Mouse (Mus musculus) embryonic fibroblast, embryonic 13.5 days (primary cell): ENCODE measurements around the gene Dnah11. TPM values are rescaled to one million over a fixed set of nuclear protein-coding genes. Genes with fewer than 3 reads are reported as not detected.

Source experiments
- H3K27ac ChIP-seq: 2 replicates; pipeline ENCODE4 v1.5.1; 2012; ENCODE audit warnings: low read length, control low read depth, inconsistent platforms; ENCODE audit not compliant: insufficient read depth
- H3K4me1 ChIP-seq: 2 replicates; pipeline ENCODE4 v1.6.1; 2011; ENCODE audit warnings: low read length; ENCODE audit not compliant: control insufficient read depth, insufficient read depth
- H3K4me3 ChIP-seq: 2 replicates; pipeline ENCODE4 v1.5.1; 2011; ENCODE audit warnings: mild to moderate bottlenecking, control low read depth, low read length; ENCODE audit not compliant: insufficient read depth
- CTCF ChIP-seq: IDR thresholded peaks from 2 replicates; pipeline ENCODE4 v1.5.1; 2011; ENCODE audit warnings: mild to moderate bottlenecking, control low read depth, low read length, moderate library complexity, borderline replicate concordance; ENCODE audit not compliant: insufficient read depth
- POLR2A ChIP-seq: IDR thresholded peaks from 2 replicates; pipeline ENCODE4 v1.6.1; 2011; ENCODE audit warnings: low read depth, mild to moderate bottlenecking, control low read depth, low read length, moderate library complexity
- polyA plus RNA-seq: library from polyadenylated mRNA; stranded (reverse); fragments of >200 nt; gene quantifications from 2 replicates; pipeline ENCODE4 v1.2.4, GENCODE M21; 2011; ENCODE audit warnings: low read depth; ENCODE audit not compliant: missing spikeins, insufficient read length

Dnah11 gene
- polyA plus RNA-seq, 1 experiment: not detected

DNA sequence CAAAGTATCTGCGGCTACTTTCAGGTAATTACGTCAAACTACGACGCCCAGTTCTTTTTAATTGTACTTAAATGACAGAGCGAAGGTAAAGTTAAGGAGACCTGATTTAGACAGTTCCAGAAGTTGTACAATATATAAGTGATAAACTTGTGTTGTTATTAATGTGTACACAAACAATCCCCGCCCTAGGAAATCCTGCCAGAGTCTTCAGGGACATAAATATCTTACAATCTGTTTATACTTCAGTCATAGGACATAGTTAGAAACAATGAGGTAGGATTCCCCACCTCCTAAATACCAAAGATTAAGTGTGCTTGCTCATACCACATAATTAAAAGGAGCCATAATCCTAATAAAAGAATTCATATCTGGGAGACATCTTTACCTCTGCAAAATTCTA, 136.5 kb downstream of the Dnah11 start:
- no peak overlapping the region for H3K27ac ChIP-seq

DNA sequence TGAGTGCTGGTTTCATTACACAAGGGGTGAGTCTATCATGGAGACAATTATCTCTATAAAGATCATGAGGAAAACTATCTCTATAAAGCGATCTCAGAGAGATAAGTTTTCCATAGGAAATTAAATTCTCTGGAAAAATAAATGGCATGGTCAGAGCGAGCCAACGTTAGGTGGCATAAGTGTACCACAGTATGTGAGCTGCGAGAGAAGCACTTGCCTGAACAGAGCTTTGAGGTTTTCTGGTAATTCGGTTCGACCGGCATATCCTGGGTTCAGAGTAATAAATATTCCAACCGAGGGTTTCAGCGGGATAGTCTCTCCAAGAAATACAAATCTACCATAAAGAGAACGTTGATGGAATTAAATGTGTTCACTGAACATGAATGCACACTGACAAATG, 142.0 kb downstream of the Dnah11 start:
- H3K4me1 ChIP-seq: no peaks in the 10 kb centered on the region
- no peak overlapping the region for H3K27ac ChIP-seq
- no peak overlapping the region for H3K4me3 ChIP-seq
- TF ChIP-seq CTCF: peak; percentile 37; the same call in 1 of the 2 replicates
- TF ChIP-seq POLR2A: no peak

More for the DNA sequence above, 136.5 kb downstream of the Dnah11 start:
- Histone ChIP-seq H3K4me3 (no peak overlapping the region), H3K4me1 (no peaks in the 10 kb centered on the region)
- TF ChIP-seq CTCF: no peak

DNA sequence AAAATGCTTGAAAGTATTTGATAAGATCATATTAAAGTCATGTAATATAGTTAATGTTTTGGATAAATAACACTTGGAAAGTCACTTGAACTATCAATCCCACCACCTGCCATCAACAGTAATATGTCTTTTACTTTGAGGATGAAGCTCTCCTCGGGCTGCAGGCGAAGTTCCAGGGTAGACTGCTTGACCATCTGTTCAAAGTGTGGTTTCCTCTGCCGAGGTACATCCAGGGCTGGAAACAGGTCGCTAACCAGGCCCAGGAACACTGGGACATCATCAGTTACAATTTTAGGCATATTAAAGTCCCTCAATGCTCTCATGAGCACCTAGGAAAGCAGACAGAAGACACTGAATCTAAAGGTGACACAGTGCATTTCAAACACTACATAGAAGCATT, 153.5 kb downstream of the Dnah11 start:
- Histone ChIP-seq H3K27ac (no peak overlapping the region), H3K4me3 (no peak overlapping the region), H3K4me1 (no peaks in the 10 kb centered on the region)
- TF ChIP-seq POLR2A (no peak), CTCF (no peak)

DNA sequence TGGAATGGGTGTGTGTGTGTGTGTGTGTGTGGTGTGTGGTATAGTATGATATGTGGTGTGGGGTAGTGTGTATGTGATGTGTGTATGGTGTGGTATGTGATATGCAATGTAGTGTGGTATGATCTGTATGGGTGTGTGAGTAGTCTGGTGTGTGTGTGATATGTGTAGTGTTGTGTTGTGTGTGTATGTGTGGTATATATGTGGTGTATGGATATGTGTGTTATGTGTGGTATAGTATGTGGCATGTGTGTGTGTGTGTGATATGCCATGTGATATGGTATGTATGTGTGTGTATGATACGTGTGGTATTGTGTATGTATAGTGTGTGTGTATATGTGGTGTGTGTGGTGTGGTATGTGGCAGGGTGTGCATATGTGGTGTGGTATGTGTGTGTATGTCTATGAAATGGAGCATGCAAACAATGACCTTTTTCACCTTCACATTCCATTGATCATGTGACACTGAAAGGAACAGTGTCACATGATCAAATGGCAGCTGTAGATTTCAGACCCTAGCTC, 155.7 kb downstream of the Dnah11 start:
- 0 out of 2 replicates have a peak, but pooled peaks have one; percentile 14 for TF ChIP-seq CTCF
- TF ChIP-seq POLR2A: no peak
- Histone ChIP-seq H3K27ac (no peak overlapping the region), H3K4me1 (no peaks in the 10 kb centered on the region), H3K4me3 (no peak overlapping the region)

DNA sequence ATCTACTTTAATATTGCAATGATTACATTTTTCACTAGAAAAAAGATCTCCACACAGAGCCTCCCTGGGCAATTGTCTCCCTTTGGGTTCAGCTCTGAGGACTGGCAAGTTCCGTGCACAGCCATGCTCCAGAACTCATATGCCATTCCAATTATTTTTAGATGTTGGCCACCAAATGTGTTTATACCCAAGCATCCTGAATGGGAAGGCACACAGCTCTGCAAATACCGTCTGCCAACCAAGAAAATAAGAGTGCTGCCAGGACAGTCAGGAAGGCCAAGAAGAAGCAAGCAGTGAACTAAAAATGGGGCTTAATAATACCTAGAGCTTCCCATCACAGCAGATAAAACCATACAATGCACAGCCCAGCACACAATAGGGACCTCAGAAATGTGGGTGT, 156.6 kb downstream of the Dnah11 start:
- Histone ChIP-seq H3K27ac (no peak overlapping the region), H3K4me1 (no peaks in the 10 kb centered on the region), H3K4me3 (no peak overlapping the region)
- TF ChIP-seq CTCF (no peak), POLR2A (no peak)

DNA sequence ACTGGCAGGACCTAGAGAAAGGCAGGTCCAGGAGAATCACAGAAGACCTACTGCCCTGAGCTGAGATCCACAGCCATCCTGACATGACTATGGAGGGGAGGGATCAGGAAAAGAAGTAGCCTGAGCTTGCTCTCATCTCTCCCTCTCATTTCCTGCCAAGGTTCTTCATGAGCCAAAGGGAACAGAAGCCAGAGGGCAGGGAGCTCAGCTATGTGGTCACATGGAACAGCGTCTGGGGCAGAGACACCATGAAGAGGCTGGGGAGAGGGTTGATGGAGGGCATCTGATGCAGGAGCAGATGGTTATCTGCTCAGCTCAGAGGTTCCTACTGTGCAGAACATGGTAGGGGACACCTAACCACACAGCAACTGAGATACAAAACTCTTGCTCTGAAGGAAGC, 163.9 kb downstream of the Dnah11 start:
- H3K4me1 ChIP-seq: no peaks in the 10 kb centered on the region
- no peak overlapping the region for H3K27ac ChIP-seq
- no peak overlapping the region for H3K4me3 ChIP-seq
- TF ChIP-seq POLR2A (no peak), CTCF (no peak)

DNA sequence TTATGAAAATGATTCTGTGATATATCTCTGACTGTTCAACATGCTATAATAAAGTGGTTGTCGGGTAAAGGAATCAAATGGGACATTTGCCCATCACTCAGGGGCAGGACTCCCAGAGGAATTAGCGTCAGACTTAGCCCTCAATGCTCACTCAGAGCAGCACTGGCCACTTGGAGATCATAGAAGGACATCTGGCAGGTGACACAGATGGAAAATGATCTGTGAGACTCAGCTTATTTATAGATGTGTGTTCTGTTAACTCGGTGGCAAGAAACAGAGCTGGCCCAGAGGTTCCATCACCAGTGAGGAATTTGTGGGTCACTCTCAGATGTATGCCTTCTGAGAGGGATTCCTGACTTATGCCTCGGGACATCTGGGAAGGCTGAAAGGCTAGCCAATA, 173.1 kb downstream of the Dnah11 start:
- Histone ChIP-seq H3K4me3 (no peak overlapping the region), H3K27ac (no peak overlapping the region), H3K4me1 (no peaks in the 10 kb centered on the region)
- TF ChIP-seq POLR2A (no peak), CTCF (no peak)

DNA sequence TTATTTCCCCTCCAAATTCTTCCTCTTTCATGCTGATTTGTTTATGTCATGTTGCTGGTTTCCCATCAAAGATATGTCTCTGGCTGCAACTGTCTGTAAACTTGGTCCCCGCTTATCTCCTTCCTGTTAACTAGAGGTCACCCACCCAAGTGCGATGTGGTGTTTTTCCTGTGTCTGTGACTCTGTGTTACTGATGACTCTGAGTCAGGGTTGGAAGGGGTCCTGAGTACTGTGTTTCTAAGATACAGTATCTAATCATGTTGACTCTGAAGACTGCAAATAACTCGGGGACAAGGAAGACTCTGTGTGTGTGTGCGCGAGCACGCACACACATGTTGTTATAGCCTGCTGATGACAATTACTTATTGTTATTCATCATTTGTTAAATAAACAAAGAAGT, 179.9 kb downstream of the Dnah11 start:
- H3K4me1 ChIP-seq: no peaks in the 10 kb centered on the region
- no peak overlapping the region for H3K27ac ChIP-seq
- TF ChIP-seq POLR2A (no peak), CTCF (no peak)
- no peak overlapping the region for H3K4me3 ChIP-seq

DNA sequence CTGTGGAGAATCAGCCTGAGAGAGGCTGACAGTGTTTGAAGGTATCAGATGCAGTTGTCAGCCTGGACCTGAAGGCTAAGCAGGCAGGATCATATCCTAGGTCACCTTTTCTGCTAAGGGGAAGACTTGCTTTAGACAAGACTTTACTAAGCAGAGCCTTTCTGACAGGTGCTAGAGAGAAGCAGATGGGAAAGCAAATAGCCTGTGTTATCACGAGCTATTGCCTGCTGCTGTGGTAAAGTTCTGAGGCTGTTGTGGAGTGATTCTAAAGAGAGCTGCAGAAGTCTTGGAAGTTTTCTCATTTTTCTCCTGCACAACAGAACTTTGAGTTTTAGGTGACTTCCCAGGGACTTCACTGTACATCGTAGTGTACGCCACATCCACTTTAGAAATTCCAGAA, 185.0 kb downstream of the Dnah11 start:
- TF ChIP-seq POLR2A: no peak
- no peak for TF ChIP-seq CTCF
- Histone ChIP-seq H3K4me3 (no peak overlapping the region), H3K27ac (no peak overlapping the region), H3K4me1 (no peaks in the 10 kb centered on the region)

DNA sequence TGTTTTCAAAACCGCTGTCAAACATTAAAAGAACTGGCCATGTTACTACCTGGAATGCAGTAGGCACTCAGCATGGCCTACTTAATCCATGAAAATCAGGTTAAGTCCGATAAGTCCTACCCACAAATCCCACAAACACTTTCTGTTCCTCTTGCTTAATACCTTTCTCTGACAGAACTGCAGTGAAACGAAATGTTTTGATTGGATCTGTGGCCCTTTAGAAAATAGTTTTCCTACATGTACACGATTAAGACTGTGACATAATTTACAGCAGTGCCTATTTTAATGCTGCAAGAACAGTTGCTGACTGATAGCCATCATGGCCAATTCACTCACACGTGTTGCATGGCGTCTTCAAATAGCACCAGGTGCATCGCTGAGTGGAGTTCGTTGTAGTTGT, 186.9 kb downstream of the Dnah11 start:
- Histone ChIP-seq H3K4me1 (no peaks in the 10 kb centered on the region), H3K4me3 (no peak overlapping the region), H3K27ac (no peak overlapping the region)
- TF ChIP-seq POLR2A: no peak
- TF ChIP-seq CTCF: no peak

DNA sequence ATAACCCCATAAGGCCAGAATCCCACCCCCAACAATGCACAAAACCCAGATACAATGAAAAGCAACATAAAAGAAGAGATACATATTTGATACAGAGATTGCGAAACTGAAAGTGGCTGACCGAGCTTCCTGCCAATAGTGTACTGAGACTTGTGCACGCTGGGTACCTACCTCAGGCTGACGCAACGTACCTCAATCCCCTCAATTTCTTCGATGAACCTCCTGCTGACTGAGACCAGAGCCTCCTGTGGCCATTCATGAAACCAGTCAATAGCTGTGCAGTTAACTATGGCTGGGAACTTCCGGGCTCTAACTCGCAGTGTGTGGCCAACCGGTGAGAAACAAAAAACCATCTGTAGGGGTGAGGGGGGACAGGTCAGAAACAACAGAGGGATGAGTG, 203.9 kb downstream of the Dnah11 start:
- TF ChIP-seq POLR2A (no peak), CTCF (no peak)
- Histone ChIP-seq H3K27ac (no peak overlapping the region), H3K4me1 (no peaks in the 10 kb centered on the region), H3K4me3 (no peak overlapping the region)
